Mouse (Mus musculus): Measurements from ENCODE around the gene Nlgn2. TPM values are rescaled to one million over a fixed set of nuclear protein-coding genes. Genes with fewer than 3 reads are reported as not detected.

Gene Nlgn2
- total and polyA plus RNA-seq, 3 experiments = 20.3 to 43.3 (median 29.8) TPM

DNA sequence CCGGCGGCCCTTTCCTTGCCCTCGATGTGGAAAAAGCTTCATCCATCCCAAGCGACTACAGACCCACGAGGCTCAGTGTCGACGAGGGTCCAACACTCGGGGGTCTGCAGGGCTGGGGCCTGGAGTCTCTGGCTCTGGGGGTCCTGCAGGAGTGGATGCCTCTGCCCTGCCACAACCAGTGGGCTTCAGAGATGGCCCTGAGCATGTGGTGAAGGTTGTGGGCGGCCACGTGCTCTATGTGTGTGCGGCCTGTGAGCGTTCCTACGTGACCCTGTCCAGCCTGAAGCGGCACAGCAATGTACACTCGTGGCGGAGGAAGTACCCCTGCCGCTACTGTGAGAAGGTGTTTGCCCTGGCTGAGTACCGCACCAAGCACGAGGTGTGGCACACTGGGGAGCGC lies 61.1 kb downstream of the Nlgn2 start:
- no peak overlapping the region for H3K4me3 ChIP-seq (ENCODE audit: control insufficient read depth in 1 of 2, insufficient read depth in 1 of 2, low read depth in 2 of 2, low read length in 2 of 2)
- DNase-seq (ENCODE audit: low read depth, low spot score) = no peak
- H3K36me3 ChIP-seq (ENCODE audit: control insufficient read depth in 1 of 2, insufficient read depth in 2 of 2, low read length in 2 of 2) = no peaks in the 10 kb centered on the region
- no peak overlapping the region for H3K9ac ChIP-seq (ENCODE audit: control insufficient read depth, low read depth, low read length, poor library complexity, severe bottlenecking)
- TF ChIP-seq NELFE (IDR thresholded peaks at IDR 0.05; ENCODE audit: low read depth, low read length) = no peak
- no peak for TF ChIP-seq MXI1 (IDR thresholded peaks at IDR 0.05; ENCODE audit: low read depth, low read length)
- TF ChIP-seq USF2 (IDR thresholded peaks at IDR 0.05; ENCODE audit: borderline replicate concordance in 1 of 2, insufficient read depth in 1 of 2, low read depth in 1 of 2, low read length in 2 of 2) = no peak
- TF ChIP-seq MAFK (IDR thresholded peaks at IDR 0.05; ENCODE audit: borderline replicate concordance, low read depth, low read length) = no peak
- no peak for TF ChIP-seq RAD21 (IDR thresholded peaks at IDR 0.05; ENCODE audit: low read depth, low read length)
- TF ChIP-seq MAZ (IDR thresholded peaks at IDR 0.05; ENCODE audit: low read depth, low read length) = no peak
- TF ChIP-seq POLR2AphosphoS2 (IDR thresholded peaks at IDR 0.05; ENCODE audit: low read length) = no peak
- no peak for TF ChIP-seq CHD2 (IDR thresholded peaks at IDR 0.05; ENCODE audit: low read length)
- TF ChIP-seq ZMIZ1 (IDR thresholded peaks at IDR 0.05; ENCODE audit: low read depth, low read length) = no peak
- no peak for TF ChIP-seq UBTF (IDR thresholded peaks at IDR 0.05; ENCODE audit: borderline replicate concordance, insufficient read depth, low read depth, low read length)
- no peak for TF ChIP-seq KAT2A (conservative IDR thresholded peaks at IDR 0.05; ENCODE audit: low read depth, low read length)
- no peak for TF ChIP-seq CHD1 (IDR thresholded peaks at IDR 0.05; ENCODE audit: low read depth, low read length)
- no peak for TF ChIP-seq BHLHE40 (IDR thresholded peaks at IDR 0.05; ENCODE audit: borderline replicate concordance, low read depth, low read length)
- no peak for TF ChIP-seq JUND (IDR thresholded peaks at IDR 0.05; ENCODE audit: low read depth, low read length)
- no peak for TF ChIP-seq ETS1 (IDR thresholded peaks at IDR 0.05; ENCODE audit: low read depth, low read length)
- H3K27me3 ChIP-seq (ENCODE audit: control insufficient read depth in 1 of 2, insufficient read depth in 2 of 2, low read length in 2 of 2) = no peaks in the 10 kb centered on the region
- H3K4me1 ChIP-seq (ENCODE audit: control insufficient read depth in 1 of 2, insufficient read depth in 2 of 2, low read length in 2 of 2) = no peaks in the 10 kb centered on the region
- no peaks in the 10 kb centered on the region for H3K79me2 ChIP-seq (ENCODE audit: control insufficient read depth, insufficient read depth, low read length, poor library complexity)
- H3K9me3 ChIP-seq (replicated peaks; ENCODE audit: insufficient read depth, low read length) = no peaks in the 10 kb centered on the region
- no peak overlapping the region for H3K27ac ChIP-seq (ENCODE audit: control insufficient read depth, low read depth, low read length)

DNA sequence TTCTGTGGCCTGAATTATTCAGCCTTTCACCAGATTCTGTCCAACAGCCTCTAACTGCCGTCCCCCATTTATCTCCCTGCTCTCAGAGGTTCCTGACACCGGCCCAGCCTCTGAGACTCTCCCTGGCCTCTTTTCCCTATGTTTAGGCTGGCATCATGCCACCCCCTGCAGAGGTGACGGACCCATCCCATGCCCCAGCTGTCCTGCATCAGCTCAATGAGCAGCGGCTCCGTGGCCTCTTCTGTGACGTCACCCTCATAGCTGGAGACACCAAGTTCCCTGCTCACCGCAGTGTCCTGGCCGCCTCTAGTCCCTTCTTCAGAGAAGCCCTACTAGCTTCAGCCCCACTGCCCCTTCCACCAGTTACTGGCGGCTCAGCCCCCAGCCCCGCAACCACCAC lies 61.9 kb downstream of the Nlgn2 start:
- H3K9me3 ChIP-seq (replicated peaks; ENCODE audit: insufficient read depth, low read length) = no peaks in the 10 kb centered on the region
- no peaks in the 10 kb centered on the region for H3K4me1 ChIP-seq (ENCODE audit: control insufficient read depth in 1 of 2, insufficient read depth in 2 of 2, low read length in 2 of 2)
- no peaks in the 10 kb centered on the region for H3K79me2 ChIP-seq (ENCODE audit: control insufficient read depth, insufficient read depth, low read length, poor library complexity)
- H3K27ac ChIP-seq (ENCODE audit: control insufficient read depth, low read depth, low read length) = no peak overlapping the region
- no peaks in the 10 kb centered on the region for H3K36me3 ChIP-seq (ENCODE audit: control insufficient read depth in 1 of 2, insufficient read depth in 2 of 2, low read length in 2 of 2)
- no peaks in the 10 kb centered on the region for H3K27me3 ChIP-seq (ENCODE audit: control insufficient read depth in 1 of 2, insufficient read depth in 2 of 2, low read length in 2 of 2)
- no peak for DNase-seq (ENCODE audit: low read depth, low spot score)
- no peak overlapping the region for H3K4me3 ChIP-seq (ENCODE audit: control insufficient read depth in 1 of 2, insufficient read depth in 1 of 2, low read depth in 2 of 2, low read length in 2 of 2)
- TF ChIP-seq ZKSCAN1 (IDR thresholded peaks at IDR 0.05; ENCODE audit: low read depth, low read length) (no peak), CHD2 (IDR thresholded peaks at IDR 0.05; ENCODE audit: low read length) (no peak), ETS1 (IDR thresholded peaks at IDR 0.05; ENCODE audit: low read depth, low read length) (no peak), UBTF (IDR thresholded peaks at IDR 0.05; ENCODE audit: borderline replicate concordance, insufficient read depth, low read depth, low read length) (no peak), NELFE (IDR thresholded peaks at IDR 0.05; ENCODE audit: low read depth, low read length) (no peak), GATA1 (IDR thresholded peaks at IDR 0.05; ENCODE audit: low read depth, low read length) (no peak), MYC (IDR thresholded peaks at IDR 0.05; ENCODE audit: low read depth, low read length) (no peak), ZMIZ1 (IDR thresholded peaks at IDR 0.05; ENCODE audit: low read depth, low read length) (no peak), BHLHE40 (IDR thresholded peaks at IDR 0.05; ENCODE audit: borderline replicate concordance, low read depth, low read length) (no peak), TBP (IDR thresholded peaks at IDR 0.05; ENCODE audit: low read depth, low read length) (no peak)
- H3K9ac ChIP-seq (ENCODE audit: control insufficient read depth, low read depth, low read length, poor library complexity, severe bottlenecking) = no peak overlapping the region
